Mouse (Mus musculus) ovary, postnatal 14 days (tissue): ENCODE results near the gene Siglec1.
"Not testable (repeated sequence)": the region's sequence is repeated elsewhere in the genome, so short reads cannot be mapped to it uniquely, and the experiment has no call there.

Experiments
- DNase-seq: peaks from one replicate; pipeline ENCODE4 v3.0.0; 2022; ENCODE audit warnings: low spot score

The Siglec1 gene

GRCm38 (mm10) chr2:131052862-131053418 lies 33.6 kb downstream of the Siglec1 start:
- no peak for DNase-seq

GRCm38 (mm10) chr2:131052043-131052442 lies 34.5 kb downstream of the Siglec1 start:
- no peak for DNase-seq

GRCm38 (mm10) chr2:131046025-131046424 lies 40.5 kb downstream of the Siglec1 start:
- no peak for DNase-seq

- DNase-seq, result no peak
These were observed 41.4 kb downstream of the Siglec1 start for GRCm38 (mm10) chr2:131044989-131045720.

- no peak for DNase-seq
These were observed 42.2 kb downstream of the Siglec1 start for GRCm38 (mm10) chr2:131044354-131044852.

- no peak for DNase-seq
These were observed 43.6 kb downstream of the Siglec1 start, which contains the start of gene Gfra4 for GRCm38 (mm10) chr2:131042988-131043387. TSS of gene Gfra4 (minus strand) at chr2:131043088.

- DNase-seq, result no peak
These were observed 45.4 kb downstream of the Siglec1 start for GRCm38 (mm10) chr2:131040854-131041825.

GRCm38 (mm10) chr2:131038675-131039074 lies 47.9 kb downstream of the Siglec1 start:
- no peak for DNase-seq

- DNase-seq, result no peak
These were observed 48.4 kb downstream of the Siglec1 start for GRCm38 (mm10) chr2:131038197-131038596.

GRCm38 (mm10) chr2:131037226-131037990 lies 49.2 kb downstream of the Siglec1 start:
- no peak for DNase-seq

GRCm38 (mm10) chr2:131036757-131037156 lies 49.8 kb downstream of the Siglec1 start:
- DNase-seq, result no peak

- no peak for DNase-seq
These were observed 50.2 kb downstream of the Siglec1 start for GRCm38 (mm10) chr2:131036343-131036742.

GRCm38 (mm10) chr2:131031406-131031805 lies 55.2 kb downstream of the Siglec1 start:
- not testable (repeated sequence) for DNase-seq

GRCm38 (mm10) chr2:131030998-131031397 lies 55.6 kb downstream of the Siglec1 start:
- no peak for DNase-seq

- DNase-seq, result no peak
These were observed 56.0 kb downstream of the Siglec1 start for GRCm38 (mm10) chr2:131030561-131030960.

- no peak for DNase-seq
These were observed 57.3 kb downstream of the Siglec1 start for GRCm38 (mm10) chr2:131029065-131029935.

- no peak for DNase-seq
These were observed 59.6 kb downstream of the Siglec1 start for GRCm38 (mm10) chr2:131026941-131027340.

- no peak for DNase-seq
These were observed 61.3 kb downstream of the Siglec1 start for GRCm38 (mm10) chr2:131025230-131025629.
